Mouse (Mus musculus) cerebellum, postnatal 25 days (tissue): Measurements from ENCODE around the gene Dbt.

ENCODE experiments used
- DNase-seq, 2 experiments: peaks; one replicate each; pipeline ENCODE4 v3.0.0; 2021; ENCODE audit warnings: mixed read lengths in 2 of 2

The Dbt gene

DNA sequence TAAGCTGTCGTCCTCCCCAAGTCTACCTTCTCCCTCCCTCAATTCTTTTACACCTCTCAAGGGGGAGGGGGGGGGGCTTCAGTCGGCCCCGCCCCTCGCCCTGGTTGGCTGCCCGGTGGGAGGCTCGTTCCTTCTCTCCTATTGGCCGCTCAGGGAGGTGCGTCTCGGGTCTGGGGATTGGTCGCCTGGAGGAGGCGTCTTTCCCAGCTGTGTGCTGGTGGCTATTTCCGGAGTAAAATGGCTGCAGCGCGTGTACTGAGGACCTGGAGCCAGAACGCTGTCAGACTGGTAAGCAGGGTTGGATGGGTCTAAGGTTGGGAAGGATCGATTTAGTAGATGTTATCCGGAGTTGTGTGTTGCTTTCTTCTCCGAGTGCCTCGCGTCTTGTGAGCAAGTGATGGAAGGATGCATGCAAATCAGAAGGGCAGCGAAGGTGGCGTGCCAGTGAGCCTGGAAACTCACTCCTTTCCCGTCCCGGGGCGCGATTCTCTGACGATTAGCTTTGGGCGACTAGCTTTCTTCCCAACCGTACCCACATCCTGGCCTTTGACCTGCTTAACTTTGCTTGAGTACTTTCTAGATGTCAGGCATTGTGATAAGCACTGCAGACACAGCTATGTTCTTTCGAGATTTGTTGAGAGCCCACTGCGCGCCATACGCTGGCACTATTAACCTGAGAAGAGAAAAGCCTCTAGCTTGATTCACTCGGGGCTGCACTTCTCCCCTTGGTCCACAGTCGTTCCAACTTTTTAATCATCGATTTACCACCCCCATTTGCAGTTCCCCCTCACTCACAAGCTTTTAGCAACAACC is at the start of gene Dbt:
Gene Dbt, plus strand, starts transcription at position 167 of the 813 bp plus-strand sequence.
- DNase-seq, result peak; percentile 76 to 88

GRCm38 (mm10) chr3:116464318-116464717 is 48.6 kb upstream of the Dbt start:
- DNase-seq, result no peak

DNA sequence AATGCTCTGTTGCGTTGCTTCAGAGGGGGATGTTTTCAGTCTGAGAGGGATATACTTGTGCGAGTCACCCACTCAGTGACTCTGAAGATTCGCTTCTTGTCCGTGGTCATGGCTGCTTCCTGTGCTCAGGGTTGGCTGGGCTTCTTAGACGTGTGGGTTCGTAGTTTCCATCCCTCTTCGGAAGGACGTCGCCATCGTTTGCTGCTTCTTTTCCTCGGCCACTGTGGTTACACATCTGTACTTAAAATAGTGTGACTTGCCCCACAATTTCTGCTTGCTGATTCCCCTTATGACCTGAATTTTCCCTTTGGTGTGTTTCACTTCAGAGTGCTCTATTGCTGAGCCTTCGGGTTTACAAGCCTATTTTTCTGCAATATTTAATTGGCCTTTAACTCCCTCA is 47.2 kb upstream of the Dbt start:
- no peak for DNase-seq

GRCm38 (mm10) chr3:116474602-116475001 is 38.3 kb upstream of the Dbt start:
- no peak for DNase-seq

GRCm38 (mm10) chr3:116476686-116477298 is 36.1 kb upstream of the Dbt start:
- DNase-seq, result no peak

DNA sequence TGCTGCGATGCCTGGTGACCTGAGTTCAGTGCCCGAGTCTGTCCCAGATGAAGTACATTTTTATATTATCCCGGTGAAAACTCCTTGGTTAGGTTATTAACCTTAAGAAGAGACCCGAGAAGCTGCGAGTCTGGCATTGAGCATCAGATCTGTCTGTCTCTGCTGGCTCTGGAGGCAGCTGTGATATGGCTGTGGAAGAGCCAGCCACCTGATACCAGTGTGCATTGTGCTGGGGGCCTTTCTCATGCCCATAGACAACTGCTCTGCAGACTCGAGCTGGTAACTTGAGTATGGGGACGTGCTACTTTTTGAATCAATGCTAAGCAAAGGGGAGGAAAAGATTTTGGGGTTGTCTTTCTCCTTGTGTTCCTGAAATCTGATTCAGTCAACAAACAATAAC is 35.5 kb upstream of the Dbt start:
- no peak for DNase-seq

DNA sequence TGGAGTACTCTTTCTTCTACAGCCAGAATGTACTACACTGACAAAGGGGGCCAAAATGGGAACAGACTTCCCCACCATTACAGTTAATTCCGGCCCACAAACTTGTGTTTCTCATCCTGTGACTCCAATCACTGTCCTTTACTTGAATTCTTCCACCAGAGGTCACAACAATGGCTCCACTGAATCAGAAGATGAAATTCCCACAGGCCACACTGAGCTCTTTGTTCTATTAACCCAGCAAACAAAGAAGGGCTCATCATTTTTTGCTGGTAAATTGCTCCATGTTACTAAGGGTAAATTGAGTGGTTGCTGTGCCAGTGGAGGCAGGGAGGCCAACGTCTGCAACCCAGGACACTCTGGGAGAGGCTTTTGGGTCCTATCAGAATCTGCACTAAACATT is 32.8 kb upstream of the Dbt start:
- no peak for DNase-seq

- no peak for DNase-seq
These were observed 31.9 kb upstream of the Dbt start for GRCm38 (mm10) chr3:116480937-116481336.

- DNase-seq, result no peak
These were observed 30.1 kb upstream of the Dbt start for GRCm38 (mm10) chr3:116482724-116483123.

DNA sequence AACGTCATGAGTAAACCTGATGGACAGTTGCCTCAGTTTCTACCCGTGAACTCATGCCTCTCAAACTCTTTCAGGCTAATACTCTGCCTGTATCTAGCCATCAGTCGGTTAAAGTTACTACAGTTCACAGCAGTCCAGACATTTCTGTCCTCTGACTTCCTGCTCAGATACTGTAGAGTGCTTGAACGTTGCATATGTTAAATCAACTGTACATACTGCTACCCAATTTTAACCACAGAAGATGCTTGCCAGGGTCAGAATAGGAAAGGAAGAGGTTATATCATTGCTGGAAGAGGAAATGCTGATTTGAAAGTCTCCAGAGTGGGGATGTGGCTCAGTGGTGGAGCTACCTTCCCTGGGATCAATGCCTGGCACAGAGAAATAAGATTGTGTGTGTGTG is 29.6 kb upstream of the Dbt start:
- DNase-seq, result no peak

- no peak for DNase-seq
These were observed 21.9 kb upstream of the Dbt start for GRCm38 (mm10) chr3:116490920-116491319.

- no peak for DNase-seq
These were observed 20.9 kb upstream of the Dbt start for GRCm38 (mm10) chr3:116491923-116492454.

GRCm38 (mm10) chr3:116493658-116494057 is 19.2 kb upstream of the Dbt start:
- no peak for DNase-seq

- no peak for DNase-seq
These were observed 17.2 kb upstream of the Dbt start for GRCm38 (mm10) chr3:116495671-116496070.

DNA sequence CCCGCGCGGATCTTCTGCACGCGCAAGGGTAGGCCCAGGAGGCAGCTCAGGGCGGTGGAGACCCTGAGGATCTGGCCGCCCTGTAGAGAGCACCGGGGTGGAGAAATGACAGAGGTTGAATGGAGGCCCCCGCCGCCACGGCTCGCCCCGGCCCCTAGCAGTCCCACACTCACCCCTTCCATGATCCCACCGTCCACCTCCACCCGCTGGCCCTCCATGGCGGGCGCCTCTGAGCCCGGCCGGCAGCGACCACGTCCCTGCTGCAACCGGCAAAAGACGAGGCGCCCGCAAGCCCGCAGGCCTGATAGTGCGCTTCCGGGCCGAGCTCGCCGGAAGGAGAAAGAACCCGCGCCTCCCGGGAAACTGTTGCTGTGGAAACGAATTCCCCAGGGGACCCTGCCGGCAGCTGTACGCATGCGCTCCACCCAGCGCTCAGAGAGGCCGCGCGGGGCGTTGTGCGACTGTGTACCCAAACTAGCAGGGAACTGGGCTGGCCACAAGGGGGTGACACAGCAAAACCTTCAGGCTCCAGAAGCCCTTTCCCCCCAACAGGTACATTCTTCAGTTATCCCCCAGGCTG is 5.0 kb upstream of the Dbt start, which contains the start of gene Rtca:
Gene Rtca, minus strand, starts transcription at position 437 of the 580 bp plus-strand sequence.
- DNase-seq, result peak; percentile 99

DNA sequence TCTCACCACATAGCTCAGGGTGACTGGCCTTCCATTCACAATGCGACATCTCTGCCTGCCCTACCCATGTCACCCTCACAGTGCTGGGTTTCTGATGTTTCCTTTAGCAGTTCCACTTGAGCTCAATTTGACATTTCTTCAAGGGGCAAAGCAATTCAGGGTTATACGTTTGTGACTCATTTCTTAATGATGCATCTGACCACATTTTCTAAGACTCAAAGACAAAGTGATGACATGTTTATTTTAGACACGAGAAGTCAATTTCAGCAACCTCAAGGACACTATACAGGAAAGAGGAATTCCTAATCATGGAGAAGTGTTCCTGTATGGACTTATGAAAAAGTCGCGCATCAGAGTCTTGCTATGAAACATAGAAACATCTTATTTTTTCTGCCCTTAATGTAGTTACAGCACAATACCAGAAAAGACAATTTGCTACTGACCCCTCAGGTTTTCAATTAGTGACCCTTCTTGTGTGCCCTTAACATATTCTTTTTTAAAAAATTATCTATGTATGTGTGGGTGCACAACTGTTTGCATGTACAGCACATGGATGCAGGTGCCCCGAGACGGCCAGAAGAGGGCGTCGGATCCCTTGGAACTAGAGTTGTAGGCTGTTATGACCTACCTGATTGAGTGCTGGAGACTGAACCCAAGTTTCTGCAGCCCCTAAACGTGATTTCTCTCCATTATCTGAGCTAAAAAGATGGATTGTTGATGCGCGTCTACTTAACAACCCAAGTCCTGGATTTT is 543 bp upstream of the Dbt start:
- DNase-seq, result peak in 1 of 2 experiments; percentile 58

GRCm38 (mm10) chr3:116520141-116520761 is 7.4 kb downstream of the Dbt start:
- DNase-seq, result no peak

- DNase-seq, result no peak
These were observed 16.9 kb downstream of the Dbt start for GRCm38 (mm10) chr3:116529741-116530140.

GRCm38 (mm10) chr3:116530826-116531225 is 18.0 kb downstream of the Dbt start:
- DNase-seq, result no peak

DNA sequence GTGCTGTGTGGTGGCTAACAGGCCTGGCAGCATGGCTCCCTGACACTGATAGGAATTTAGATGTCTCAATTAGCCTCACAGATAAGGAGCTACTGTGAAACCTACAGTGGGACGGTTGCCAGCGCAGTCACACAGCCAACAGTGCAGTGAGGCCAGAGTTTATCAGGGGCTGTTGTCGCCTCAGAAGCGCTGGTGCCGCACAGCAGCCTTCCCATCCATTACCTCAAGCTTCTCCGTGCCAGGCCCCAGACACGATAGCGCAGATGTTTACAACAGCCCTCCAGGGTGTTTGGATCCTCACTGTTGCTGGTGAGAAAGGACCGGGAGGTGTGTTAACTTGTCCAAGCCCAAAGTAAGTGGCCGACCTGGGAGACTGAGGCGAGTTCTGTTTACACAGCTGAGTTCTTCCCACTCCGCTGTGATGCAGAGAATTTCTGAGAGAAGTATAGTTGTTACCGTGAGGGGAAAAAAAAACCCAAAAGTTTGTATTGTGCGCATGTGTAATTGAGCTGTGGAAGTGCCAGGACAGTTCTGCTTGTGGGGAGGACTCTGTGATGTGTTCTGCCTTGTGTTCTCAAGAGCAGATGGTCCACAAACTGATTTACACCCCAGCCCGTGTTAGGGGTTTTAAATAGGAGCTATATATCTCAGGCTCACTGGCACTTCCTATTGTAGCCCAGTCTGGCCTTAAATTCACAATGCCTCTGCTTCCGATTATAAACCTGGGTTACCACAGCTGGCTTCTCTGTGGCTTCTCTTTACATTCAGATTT is 23.7 kb downstream of the Dbt start:
- no peak for DNase-seq

DNA sequence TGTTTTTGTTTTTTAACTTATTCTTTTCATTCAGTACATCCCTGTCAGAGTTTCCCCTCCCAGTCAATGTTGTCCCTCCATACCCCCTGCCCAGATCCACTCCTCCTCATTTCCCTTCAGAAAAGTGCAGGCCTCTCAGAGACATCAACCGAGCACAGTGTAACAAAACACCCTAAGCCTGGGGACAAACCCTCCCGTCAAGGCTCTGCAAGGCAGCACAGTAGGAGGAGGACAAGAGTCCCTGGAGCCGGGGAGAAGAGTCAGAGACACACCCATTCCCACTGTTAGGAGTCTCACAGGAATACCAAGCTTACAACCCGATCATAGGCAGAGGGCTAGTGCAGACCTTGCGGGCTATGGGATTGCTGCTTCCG is 24.3 kb downstream of the Dbt start:
- DNase-seq, result no peak

DNA sequence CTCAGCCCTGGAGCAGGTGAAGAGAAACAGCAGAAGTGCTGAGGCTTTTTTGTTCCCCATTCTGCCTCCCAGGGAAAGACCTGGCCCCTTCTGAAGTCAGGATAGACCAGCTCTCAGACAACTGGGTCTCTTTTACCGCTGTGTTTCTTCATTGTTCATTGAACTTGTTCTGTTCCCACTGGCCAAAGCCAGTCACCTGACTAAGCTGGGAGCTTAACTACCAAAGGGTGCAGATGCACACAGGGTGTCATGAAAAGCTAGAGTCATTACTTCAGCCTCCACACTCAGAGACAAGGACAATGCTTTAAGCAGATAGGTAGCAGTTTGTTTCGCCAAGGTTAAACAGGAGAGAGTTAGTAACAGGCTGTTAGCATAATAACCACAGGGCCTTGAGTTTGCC is 29.2 kb downstream of the Dbt start:
- no peak for DNase-seq
